1 mouse cellular context compared by ENCODE assay signal in the genomic region with DNA sequence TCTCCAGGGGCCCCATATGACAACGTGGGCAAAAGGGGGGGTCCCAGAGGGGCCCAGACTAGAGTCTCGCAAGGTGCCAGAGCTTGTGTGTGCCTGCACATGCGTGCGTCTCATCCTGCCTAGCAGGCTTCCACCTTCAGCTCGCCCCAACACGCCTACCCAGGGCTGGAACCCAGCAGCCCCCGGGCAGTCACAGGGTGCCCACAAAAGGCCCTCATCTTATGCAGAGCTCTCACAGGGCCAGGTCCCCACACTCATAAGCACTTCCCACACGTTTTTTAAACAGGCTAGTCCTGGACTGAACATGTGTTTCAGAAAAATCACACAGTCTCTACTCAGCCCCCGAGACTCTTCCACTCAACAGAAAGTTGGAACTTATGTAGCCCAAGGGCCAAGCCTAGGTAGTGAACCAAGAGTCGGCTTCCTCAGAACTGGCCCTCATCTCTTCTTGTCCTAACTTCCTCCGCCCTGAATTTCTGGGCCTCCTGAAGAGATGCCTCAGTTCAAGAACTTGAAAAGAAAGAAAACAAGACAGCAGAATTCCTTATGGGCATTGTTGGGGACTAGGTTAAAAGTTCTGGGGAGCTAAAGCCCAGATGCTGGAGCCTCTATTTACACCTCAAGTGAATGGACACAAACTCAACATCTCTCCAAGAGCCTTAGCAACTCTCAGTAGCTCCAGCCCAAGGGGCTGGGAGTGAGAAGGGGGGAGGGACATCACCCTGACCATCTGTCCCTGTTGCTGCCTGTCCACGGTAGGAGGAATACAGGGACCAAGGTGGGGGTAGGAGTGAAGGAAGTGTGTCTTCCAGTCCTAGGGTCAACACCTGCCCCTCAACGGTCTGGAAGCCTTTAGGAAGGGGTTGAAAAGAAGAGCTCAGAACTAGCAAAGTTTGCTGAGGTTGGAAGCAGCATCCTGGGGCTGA.
TF ChIP-seq lines count a peak whose summit lies in the region.

No protein-coding gene starts in this region.

TF ChIP-seq in C2C12, 6 proteins besides CTCF, POLR2A, EP300 and RAD21:
- TF ChIP-seq USF1 (IDR thresholded peaks at IDR 0.05; ENCODE audit: low read depth) (no peak), MYOG (IDR thresholded peaks at IDR 0.05; ENCODE audit: control insufficient read depth, extremely low read depth, insufficient read length) (no peak), CEBPB (IDR thresholded peaks at IDR 0.05; ENCODE audit: low read depth) (no peak), MYOD1 (IDR thresholded peaks at IDR 0.05; ENCODE audit: control insufficient read depth, insufficient read length, low read depth) (no peak), FOSL1 (IDR thresholded peaks at IDR 0.05; ENCODE audit: insufficient read depth, low read length, poor library complexity, severe bottlenecking) (no peak), MAX (IDR thresholded peaks at IDR 0.05) (no peak)
